Mouse (Mus musculus) brain, embryonic 18.5 days (tissue): Measurements from ENCODE around the gene Nek6.

Experiments
- DNase-seq: peaks from one replicate; pipeline ENCODE4 v3.0.0-alpha.2; 2012; ENCODE audit warnings: low read depth, low spot score

Gene Nek6

GRCm38 (mm10) chr2:38511487-38512307 is at the start of gene Nek6:
Gene Nek6, plus strand, starts transcription at chr2:38511643.
- DNase-seq: no peak

DNA sequence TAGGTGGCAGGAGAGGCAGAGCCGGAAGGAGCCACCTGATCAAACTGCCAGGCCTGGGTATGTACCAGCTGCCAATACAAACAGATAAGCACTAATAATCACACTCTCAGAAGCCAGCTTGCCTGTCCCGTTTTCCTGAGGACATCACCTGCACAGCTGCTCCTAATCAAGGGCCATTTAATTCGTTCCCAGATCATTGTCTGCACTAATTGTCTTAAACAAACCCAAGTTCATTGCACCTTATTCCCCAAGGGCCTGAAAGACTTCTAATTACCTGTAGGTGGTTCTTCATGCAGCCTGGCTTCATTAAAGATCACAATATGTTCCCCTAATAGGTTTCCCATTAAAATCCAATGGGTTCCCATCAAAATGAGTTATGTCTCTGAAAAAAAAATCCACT is 49.1 kb upstream of the Nek6 start:
- DNase-seq: no peak

- no peak for DNase-seq
These were observed 42.6 kb upstream of the Nek6 start for GRCm38 (mm10) chr2:38468845-38469244.

DNA sequence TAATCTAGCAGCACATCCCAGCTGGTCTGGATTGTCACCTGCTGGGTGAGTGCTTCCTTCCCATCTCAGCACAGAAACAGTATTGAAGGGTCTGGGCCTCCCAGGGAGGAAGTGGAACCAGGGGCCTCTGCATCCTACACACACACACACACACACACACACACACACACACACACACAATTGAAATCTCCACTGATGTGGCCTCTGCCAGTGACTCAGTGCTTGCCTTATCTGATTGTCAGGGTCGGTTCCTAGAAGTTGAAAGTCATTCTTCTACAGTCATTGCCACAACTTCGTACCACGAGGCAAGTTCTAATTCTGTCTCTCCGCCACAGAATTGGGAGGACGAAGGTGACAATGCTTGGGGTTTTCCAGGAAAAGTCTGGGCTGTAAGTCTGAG is 39.7 kb upstream of the Nek6 start:
- no peak for DNase-seq

DNA sequence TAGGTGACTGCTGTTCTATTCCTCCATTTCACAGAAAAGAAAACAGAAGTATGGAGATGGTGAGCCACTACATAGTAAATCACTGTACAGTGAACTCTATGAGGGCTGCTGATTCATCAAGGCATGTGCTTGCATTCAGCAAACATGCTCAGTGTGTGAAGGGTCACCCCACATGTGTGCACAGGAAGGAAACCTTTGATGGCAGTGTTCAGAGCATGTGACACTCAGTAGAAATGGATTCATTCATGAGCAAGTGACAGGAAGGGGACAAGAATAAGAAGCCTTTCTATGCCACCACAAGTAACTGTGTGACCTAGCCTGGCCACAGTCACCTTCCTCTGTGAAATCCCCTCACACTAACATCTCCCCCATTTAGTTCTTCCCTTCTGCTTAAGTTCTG is 38.6 kb upstream of the Nek6 start:
- DNase-seq: no peak

DNA sequence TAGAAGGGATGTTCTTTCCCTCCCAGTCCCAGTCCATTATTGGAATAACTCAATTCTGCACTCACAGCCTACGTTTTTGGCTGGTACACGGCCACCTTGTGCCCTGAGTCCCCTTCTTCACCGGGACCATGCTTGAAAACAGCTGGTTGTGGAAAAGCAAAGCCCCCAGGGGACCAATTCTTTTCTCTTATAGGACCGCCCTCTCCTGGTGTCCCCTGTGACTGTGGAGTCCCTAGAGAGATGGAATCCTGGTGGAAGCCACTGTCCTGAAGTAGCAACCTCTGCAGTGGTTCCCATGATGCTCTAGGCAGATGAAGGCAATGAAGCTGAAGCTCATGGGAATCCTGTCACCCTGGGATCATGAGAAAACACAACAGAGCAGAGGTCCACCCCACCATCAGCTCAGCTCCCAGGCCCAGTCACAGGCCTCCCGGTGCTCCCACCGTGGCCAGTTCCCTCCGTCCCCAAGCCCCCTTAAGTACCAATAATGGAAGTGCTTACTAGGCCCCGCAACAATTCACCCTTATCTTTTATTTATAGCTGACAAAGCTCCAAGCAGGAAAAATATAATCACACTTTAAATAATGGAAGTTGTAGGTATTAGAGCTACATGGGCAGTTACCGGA is 34.5 kb upstream of the Nek6 start:
- no peak for DNase-seq

DNA sequence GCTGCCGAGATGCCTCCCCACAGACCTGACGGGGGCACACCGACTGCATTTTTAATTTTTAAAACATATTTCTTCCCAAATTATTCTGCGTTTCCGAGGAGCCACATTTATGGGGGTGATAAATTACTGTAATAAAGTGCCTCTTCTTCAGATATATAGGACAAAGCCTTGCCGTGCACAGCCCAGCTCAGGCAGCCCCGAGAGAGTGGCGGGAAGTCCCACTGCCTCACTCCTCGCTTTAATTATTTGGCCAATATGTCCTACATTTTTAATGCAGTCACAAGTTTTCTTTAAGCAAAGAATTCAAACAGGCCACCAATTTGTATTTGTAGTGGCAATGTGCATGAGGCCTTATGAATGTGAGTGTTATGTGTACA is 34.0 kb upstream of the Nek6 start:
- DNase-seq: no peak

DNA sequence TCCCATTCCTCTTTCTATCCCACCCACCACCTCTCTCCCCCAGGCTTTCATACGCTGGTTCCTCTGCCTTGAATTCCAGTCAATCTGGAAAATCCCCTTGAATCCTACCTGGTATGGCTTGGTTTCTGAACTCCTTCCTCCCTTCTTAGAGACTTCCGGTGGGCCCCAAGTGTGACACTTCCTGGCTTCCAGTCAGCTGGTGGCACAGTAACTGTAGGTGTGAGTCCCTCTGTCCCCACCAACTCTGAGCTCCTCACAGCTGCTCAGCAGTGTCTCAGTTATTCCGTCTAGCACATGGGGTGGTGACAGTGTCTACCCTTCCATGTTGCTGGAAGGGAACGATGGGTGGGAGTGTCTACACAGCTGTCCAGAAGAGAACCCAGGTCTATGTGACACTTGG is 32.8 kb upstream of the Nek6 start:
- no peak for DNase-seq

DNA sequence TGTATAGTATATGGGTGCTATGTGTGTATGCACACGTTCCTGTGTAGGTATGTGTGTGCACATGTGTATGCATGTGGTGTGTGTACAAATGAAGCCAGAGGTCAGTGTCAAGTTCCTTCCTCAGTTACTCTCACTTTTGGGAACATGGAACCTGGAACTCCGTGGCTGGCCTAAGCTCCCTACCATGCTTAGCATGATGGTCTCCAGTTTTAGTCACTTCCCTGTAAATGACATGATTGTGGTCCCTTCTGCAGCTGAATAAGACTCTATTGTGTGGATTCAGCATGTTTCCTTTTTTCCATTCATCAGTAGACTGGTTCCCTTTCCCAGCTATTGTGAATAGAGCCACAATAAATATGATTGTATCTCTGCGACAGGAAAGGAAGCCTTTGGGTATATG is 31.9 kb upstream of the Nek6 start:
- DNase-seq: no peak

- DNase-seq: no peak
These were observed 30.2 kb upstream of the Nek6 start for GRCm38 (mm10) chr2:38481166-38481778.

GRCm38 (mm10) chr2:38482122-38482521 is 29.3 kb upstream of the Nek6 start:
- no peak for DNase-seq

DNA sequence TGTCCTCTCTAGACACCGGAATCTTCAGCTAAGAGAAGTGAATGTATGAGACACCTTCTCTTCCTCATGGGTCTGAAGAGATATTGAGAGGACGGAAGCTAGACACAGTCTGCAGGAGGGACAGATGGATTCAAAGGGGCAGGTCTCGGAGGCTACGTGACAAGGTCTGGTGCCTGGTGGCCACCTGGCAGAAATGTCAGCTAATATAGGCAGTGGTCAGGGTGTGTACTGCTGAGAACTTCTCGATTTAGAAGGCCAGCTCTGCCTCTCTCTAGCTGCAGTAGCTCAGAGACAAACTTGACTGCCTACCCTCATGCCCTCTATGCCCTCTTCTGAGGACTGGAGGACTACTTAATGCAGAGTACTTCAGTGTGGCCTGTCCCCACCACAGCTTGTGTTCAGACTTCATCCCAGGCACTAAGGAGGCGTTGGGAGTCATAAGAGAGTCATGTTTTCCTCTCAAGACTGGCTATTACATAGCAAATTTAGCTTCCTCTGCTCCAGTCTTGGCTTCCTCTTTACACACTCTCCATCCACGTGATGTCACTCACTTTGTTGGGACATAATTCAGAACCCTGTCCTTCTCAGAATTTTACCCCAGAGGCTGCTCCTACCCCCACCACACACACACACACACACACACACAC is 28.3 kb upstream of the Nek6 start:
- DNase-seq: no peak

DNA sequence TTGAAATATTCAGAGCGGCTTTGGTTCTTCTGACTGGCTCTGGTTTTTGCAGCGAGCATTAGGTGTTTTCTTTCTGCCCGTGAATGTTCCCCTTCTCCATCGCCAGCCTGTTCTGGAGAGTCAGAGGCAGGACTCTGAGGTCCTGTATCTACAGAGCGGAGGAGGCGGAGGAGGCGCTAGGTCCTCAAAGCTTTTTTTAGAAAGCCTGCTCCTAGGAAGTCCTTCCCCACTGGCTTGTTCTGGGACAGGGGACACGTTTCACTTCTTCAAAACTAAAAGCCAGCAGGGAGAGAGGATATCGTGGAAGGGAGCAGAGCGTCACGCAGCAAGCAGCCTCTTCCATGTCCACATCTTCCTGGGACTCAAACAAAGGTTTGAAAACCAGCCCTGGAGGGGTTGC is 26.9 kb upstream of the Nek6 start:
- no peak for DNase-seq

GRCm38 (mm10) chr2:38485409-38485808 is 26.0 kb upstream of the Nek6 start:
- DNase-seq: no peak

- no peak for DNase-seq
These were observed 25.2 kb upstream of the Nek6 start for GRCm38 (mm10) chr2:38485957-38486931.

DNA sequence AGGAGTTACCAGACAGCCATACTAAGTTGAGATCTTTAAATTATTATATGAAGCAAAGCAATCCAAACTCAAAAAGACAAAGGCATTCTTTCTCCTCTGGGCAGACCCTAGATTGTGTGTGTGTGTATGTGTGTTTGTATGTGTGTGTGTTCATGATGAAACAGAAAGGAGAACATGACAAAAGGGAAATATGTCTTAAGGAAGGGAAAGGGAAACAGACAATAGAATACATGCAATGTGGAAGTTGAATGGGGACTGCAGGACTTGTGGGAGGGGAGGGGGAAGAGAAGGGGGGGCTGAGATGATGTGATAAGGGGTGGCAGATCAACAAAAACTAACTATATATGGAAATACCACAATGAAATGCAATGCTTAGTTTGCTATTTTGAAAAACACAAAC is 13.8 kb upstream of the Nek6 start:
- DNase-seq: no peak

DNA sequence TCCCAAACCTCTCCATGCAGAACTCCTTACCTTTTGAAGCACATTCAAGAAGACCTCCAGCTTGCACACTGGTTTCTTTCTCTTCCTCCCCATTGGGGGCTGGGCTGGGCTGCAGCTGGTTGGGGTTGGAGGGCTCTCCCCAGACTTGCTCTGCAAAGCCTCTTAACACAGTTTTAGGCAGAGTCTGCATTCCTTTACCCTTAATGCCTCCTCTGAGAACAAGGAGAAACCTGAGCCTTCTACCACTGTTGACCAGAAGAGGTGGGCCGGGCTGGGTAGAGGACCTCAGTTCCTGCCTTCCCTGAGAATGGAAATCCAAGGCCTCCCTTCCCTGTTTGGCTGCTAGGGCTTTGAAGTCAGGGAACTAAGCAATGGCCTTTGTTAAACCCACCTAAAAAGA is 9.8 kb upstream of the Nek6 start:
- DNase-seq: no peak

DNA sequence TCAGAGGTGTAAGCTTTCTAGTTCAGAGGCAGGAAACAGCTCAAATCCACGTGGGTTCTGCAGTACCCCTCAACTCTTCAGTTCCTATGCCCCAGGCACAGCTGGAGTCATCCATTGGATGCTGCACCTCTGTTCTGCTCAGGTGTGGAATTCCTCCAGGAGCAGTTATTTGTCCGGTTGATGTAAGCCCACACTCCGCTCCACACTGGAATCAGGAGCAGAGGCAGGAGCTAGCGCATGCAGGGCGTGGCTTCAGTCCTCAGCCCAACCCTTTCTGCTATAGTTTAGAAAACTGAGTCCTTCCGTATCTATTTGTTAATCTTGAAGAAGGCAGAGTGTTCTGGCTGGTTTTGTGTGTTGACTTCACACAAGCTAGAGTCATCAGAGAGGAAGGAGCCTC is 9.3 kb upstream of the Nek6 start:
- no peak for DNase-seq

DNA sequence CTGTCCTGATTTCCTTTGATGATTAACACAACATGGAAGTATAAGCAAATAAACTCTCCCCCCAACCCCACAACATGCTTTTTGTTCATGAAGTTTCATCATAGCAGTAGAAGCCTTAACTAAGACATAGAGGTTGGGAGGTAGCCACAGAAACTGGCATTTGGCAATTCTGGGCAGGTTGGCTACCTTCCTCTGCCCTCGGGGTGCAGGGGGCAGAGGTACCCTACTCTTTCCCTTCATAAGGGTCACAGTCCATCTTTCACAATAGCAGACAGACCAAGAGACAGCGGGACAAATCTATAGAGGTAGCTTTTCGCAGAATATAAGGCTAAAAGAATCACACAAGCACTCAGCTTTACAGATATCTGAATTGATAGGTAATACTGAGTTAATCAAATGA is 8.7 kb upstream of the Nek6 start:
- no peak for DNase-seq

GRCm38 (mm10) chr2:38504311-38504710 is 7.1 kb upstream of the Nek6 start:
- DNase-seq: no peak

DNA sequence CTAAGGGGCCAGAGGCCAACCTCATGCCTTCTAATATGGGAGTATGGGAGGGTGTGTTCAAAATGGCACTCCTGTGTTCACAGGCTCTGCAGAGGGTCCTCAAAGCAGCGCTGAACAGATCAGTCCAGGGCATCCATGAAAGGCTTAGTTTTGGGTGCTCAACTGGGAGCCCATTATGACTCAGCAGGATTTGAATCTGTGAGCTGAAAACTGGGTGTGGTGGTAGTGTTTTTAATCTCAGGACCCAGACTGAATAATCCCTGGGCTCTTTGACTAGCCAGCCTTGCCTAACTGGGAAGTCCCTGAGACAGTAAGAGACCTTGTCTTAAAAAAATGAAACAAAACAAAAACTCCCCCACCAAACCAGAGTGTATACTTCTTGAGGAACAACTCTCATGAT is 4.3 kb upstream of the Nek6 start:
- DNase-seq: no peak
